Mouse (Mus musculus) thymus, postnatal 25 days (tissue): ENCODE data around the gene Olfr318.
"Not testable (repeated sequence)": the region's sequence is repeated elsewhere in the genome, so short reads cannot be mapped to it uniquely, and the experiment has no call there.

Experiments
- DNase-seq: peaks from one replicate; pipeline ENCODE4 v3.0.0; 2022

Gene Olfr318

GRCm38 (mm10) chr11:58723914-58724313 is at the start of gene Olfr318:
Olfr318 (minus strand) TSS chr11:58724014.
- no peak for DNase-seq

GRCm38 (mm10) chr11:58772888-58773287 is 49.1 kb upstream of the Olfr318 start, which contains the start of gene Olfr315:
Olfr315 (plus strand) TSS chr11:58773188.
- DNase-seq, result no peak

- DNase-seq, result no peak
Observed at GRCm38 (mm10) chr11:58752434-58752833, 28.6 kb upstream of the Olfr318 start, which contains the start of gene Olfr316. Olfr316 (plus strand) TSS chr11:58752734.

GRCm38 (mm10) chr11:58751096-58751495 is 27.3 kb upstream of the Olfr318 start:
- DNase-seq, result not testable (repeated sequence)

GRCm38 (mm10) chr11:58738792-58739262 is 15.0 kb upstream of the Olfr318 start, which contains the start of gene Olfr317:
Olfr317 (minus strand) TSS chr11:58739212.
- DNase-seq, result no peak

- no peak for DNase-seq
Observed at GRCm38 (mm10) chr11:58733372-58733771, 9.6 kb upstream of the Olfr318 start.

- DNase-seq, result not testable (repeated sequence)
Observed at GRCm38 (mm10) chr11:58727896-58728650, 4.3 kb upstream of the Olfr318 start.

GRCm38 (mm10) chr11:58719701-58720100 is 4.1 kb downstream of the Olfr318 start:
- DNase-seq, result no peak

- DNase-seq, result not testable (repeated sequence)
Observed at GRCm38 (mm10) chr11:58717723-58718122, 6.1 kb downstream of the Olfr318 start.

GRCm38 (mm10) chr11:58709086-58709485 is 14.7 kb downstream of the Olfr318 start:
- no peak for DNase-seq

GRCm38 (mm10) chr11:58698862-58699261 is 25.0 kb downstream of the Olfr318 start, which contains the start of gene Olfr319:
Olfr319 (plus strand) TSS chr11:58699162.
- DNase-seq, result no peak

- no peak for DNase-seq
Observed at GRCm38 (mm10) chr11:58680799-58681198, 43.0 kb downstream of the Olfr318 start, which contains the start of gene Olfr320. Olfr320 (plus strand) TSS chr11:58681099.

- no peak for DNase-seq
Observed at GRCm38 (mm10) chr11:58671825-58672224, 52.0 kb downstream of the Olfr318 start.

GRCm38 (mm10) chr11:58669252-58669651 is 54.6 kb downstream of the Olfr318 start:
- no peak for DNase-seq
